ENCODE assay signal across 11 mouse cellular contexts in genomic region chrX:53059426-53060007, GRCm38 (mm10).
DNase-seq lines count a peak whose midpoint lies in the region; ATAC-seq and TF ChIP-seq lines count a peak whose summit lies in the region.
"Had no signal": no experiment of that assay in that cellular context is flagged by ENCODE, and none has a peak within 500 bp of the region (broad histone marks: within the 10 kb centered on the region; RNA-seq: fewer than 3 reads in every experiment).

No protein-coding gene starts in this region.

- no peak for TF ChIP-seq POLR2A in heart, adult 2 months (IDR thresholded peaks at IDR 0.05; ENCODE audit: insufficient read depth, low read depth, low read length)

- peak overlapping the region; percentile 98 for H3K27ac ChIP-seq in heart, embryonic 16.5 days (ENCODE audit: low read length)
- no peak overlapping the region; the same call in 1 of the 2 replicates for H3K27ac ChIP-seq in heart, adult 2 months
- H3K27ac ChIP-seq in neural tube, embryonic 13.5 days (replicated peaks) = no peak overlapping the region
- no peak overlapping the region for H3K27ac ChIP-seq in neural tube, embryonic 15.5 days (replicated peaks)
- no peak overlapping the region for H3K27ac ChIP-seq in intestine, embryonic 15.5 days

- H3K9ac ChIP-seq in heart, embryonic 16.5 days (ENCODE audit: low read length) = peak overlapping the region; percentile 70; the same call in 1 of the 2 replicates
- no peak overlapping the region for H3K9ac ChIP-seq in heart, adult 2 months (ENCODE audit: low read depth, low read length)
- no peak overlapping the region for H3K9ac ChIP-seq in neural tube, embryonic 13.5 days
- no peak overlapping the region for H3K9ac ChIP-seq in neural tube, embryonic 15.5 days (replicated peaks)
- no peak overlapping the region for H3K9ac ChIP-seq in intestine, embryonic 15.5 days

- ATAC-seq in heart, embryonic 16.5 days (replicated peaks; ENCODE audit: extremely low read depth, insufficient read depth, low FRiP score) = no peak
- no peak for ATAC-seq in neural tube, embryonic 13.5 days (ENCODE audit: low read depth)
- no peak for ATAC-seq in neural tube, embryonic 15.5 days (ENCODE audit: low FRiP score)
- no peak for ATAC-seq in intestine, embryonic 15.5 days

- no peaks in the 10 kb centered on the region for H3K79me2 ChIP-seq in heart, adult 2 months (replicated peaks; ENCODE audit: control insufficient read depth, insufficient read depth, low read length)

- no peak for DNase-seq in heart, adult 2 months
- DNase-seq in ovary, postnatal 36 days (ENCODE audit: low spot score) = no peak
- no peak for DNase-seq in urinary bladder, adult 2 months (ENCODE audit: low spot score)
- DNase-seq: adrenal gland, postnatal 25 days; right cerebral cortex, adult 18-20 months; thymus, postnatal 36 days had no signal

- H3K4me1 ChIP-seq in heart, embryonic 16.5 days (ENCODE audit: control insufficient read depth, insufficient read depth, low read length) = 0 out of 2 replicates have a peak, but pooled peaks cover 2% of the 10 kb centered on the region
- no peaks in the 10 kb centered on the region for H3K4me1 ChIP-seq in heart, adult 2 months (ENCODE audit: control insufficient read depth, insufficient read depth, low read length)
- H3K4me1 ChIP-seq in neural tube, embryonic 13.5 days (replicated peaks) = peaks cover 4% of the 10 kb centered on the region; the same call in 1 of the 2 replicates
- peaks cover 5% of the 10 kb centered on the region for H3K4me1 ChIP-seq in neural tube, embryonic 15.5 days
- H3K4me1 ChIP-seq in intestine, embryonic 15.5 days (replicated peaks) = no peaks in the 10 kb centered on the region

- H3K9me3 ChIP-seq in heart, embryonic 16.5 days (replicated peaks; ENCODE audit: control insufficient read depth, low read length) = no peaks in the 10 kb centered on the region
- no peaks in the 10 kb centered on the region for H3K9me3 ChIP-seq in neural tube, embryonic 13.5 days
- H3K9me3 ChIP-seq in neural tube, embryonic 15.5 days (replicated peaks) = no peaks in the 10 kb centered on the region
- no peaks in the 10 kb centered on the region for H3K9me3 ChIP-seq in intestine, embryonic 15.5 days
- H3K9me3 ChIP-seq: G1E had no signal

- 35% methylated on average over 11 of the region's 11 CpGs for WGBS in heart, embryonic 16.5 days
- 32% methylated on average over 11 of the region's 11 CpGs for WGBS in heart, adult 2 months
- 31% methylated on average over 11 of the region's 11 CpGs for WGBS in neural tube, embryonic 13.5 days
- 30% methylated on average over 11 of the region's 11 CpGs for WGBS in neural tube, embryonic 15.5 days
- WGBS in intestine, embryonic 15.5 days = 33% methylated on average over 11 of the region's 11 CpGs

- no peaks in the 10 kb centered on the region for H3K36me3 ChIP-seq in heart, embryonic 16.5 days (ENCODE audit: control insufficient read depth, insufficient read depth)
- H3K36me3 ChIP-seq in heart, adult 2 months (ENCODE audit: control insufficient read depth, insufficient read depth, low read length) = no peaks in the 10 kb centered on the region
- H3K36me3 ChIP-seq in neural tube, embryonic 13.5 days = no peaks in the 10 kb centered on the region
- H3K36me3 ChIP-seq in neural tube, embryonic 15.5 days = no peaks in the 10 kb centered on the region
- H3K36me3 ChIP-seq in intestine, embryonic 15.5 days = no peaks in the 10 kb centered on the region
- H3K36me3 ChIP-seq: G1E had no signal

- TF ChIP-seq EP300 in heart, adult 2 months (IDR thresholded peaks at IDR 0.05; ENCODE audit: insufficient read depth, low read depth, low read length) = no peak

- no peak for TF ChIP-seq CTCF in heart, adult 2 months (IDR thresholded peaks at IDR 0.05)

- intact Hi-C loops in heart, adult 2 months (cut with DNase I) = loop anchor here (2.0 to 10.0 kb wide), 2 partner anchors 107 to 175 kb away; no protein-coding TSS in a partner anchor

- H3K27me3 ChIP-seq in heart, embryonic 16.5 days (ENCODE audit: control insufficient read depth, insufficient read depth, low read length) = no peaks in the 10 kb centered on the region
- no peaks in the 10 kb centered on the region for H3K27me3 ChIP-seq in heart, adult 2 months (ENCODE audit: control insufficient read depth, insufficient read depth, low read length)
- H3K27me3 ChIP-seq in neural tube, embryonic 13.5 days = peaks cover 46% of the 10 kb centered on the region
- H3K27me3 ChIP-seq in neural tube, embryonic 15.5 days (replicated peaks) = peaks cover 13% of the 10 kb centered on the region; the same call in 1 of the 2 replicates
- H3K27me3 ChIP-seq in intestine, embryonic 15.5 days (replicated peaks) = 0 out of 2 replicates have a peak, but pooled peaks cover 2% of the 10 kb centered on the region

- no peak overlapping the region; the same call in 1 of the 2 replicates for H3K4me3 ChIP-seq in heart, embryonic 16.5 days (ENCODE audit: low read length)
- H3K4me3 ChIP-seq in heart, adult 2 months = no peak overlapping the region; the same call in 1 of the 2 replicates
- H3K4me3 ChIP-seq in neural tube, embryonic 13.5 days = no peak overlapping the region
- H3K4me3 ChIP-seq in neural tube, embryonic 15.5 days (replicated peaks) = no peak overlapping the region
- no peak overlapping the region for H3K4me3 ChIP-seq in intestine, embryonic 15.5 days (replicated peaks)

- peak overlapping the region; percentile 73 for H3K4me2 ChIP-seq in heart, embryonic 16.5 days (ENCODE audit: low read depth, low read length)
- H3K4me2 ChIP-seq in neural tube, embryonic 13.5 days = peak overlapping the region; percentile 67; the same call in 1 of the 2 replicates
- H3K4me2 ChIP-seq in neural tube, embryonic 15.5 days = no peak overlapping the region
- peak overlapping the region; percentile 62; the same call in 1 of the 2 replicates for H3K4me2 ChIP-seq in intestine, embryonic 15.5 days (replicated peaks)
